Mouse (Mus musculus) fat pad, adult 2 months (tissue): ENCODE results near the gene Hrc.

Experiments used
- DNase-seq: peaks from one replicate; pipeline ENCODE4 v3.0.0-alpha.2; 2011; ENCODE audit warnings: low read depth, low spot score; ENCODE audit errors: extremely low read depth

The Hrc gene

GRCm38 (mm10) chr7:45335056-45335455 lies at the start of gene Hrc:
TSS of gene Hrc (plus strand) at chr7:45335290.
- DNase-seq, result no peak

GRCm38 (mm10) chr7:45286486-45286885 lies 48.6 kb upstream of the Hrc start:
- no peak for DNase-seq

- no peak for DNase-seq
Observed at GRCm38 (mm10) chr7:45296626-45297025, 38.5 kb upstream of the Hrc start.

GRCm38 (mm10) chr7:45297563-45297962 lies 37.5 kb upstream of the Hrc start:
- no peak for DNase-seq

- DNase-seq, result no peak
Observed at GRCm38 (mm10) chr7:45299752-45300151, 35.3 kb upstream of the Hrc start.

GRCm38 (mm10) chr7:45300270-45300669 lies 34.8 kb upstream of the Hrc start:
- DNase-seq, result no peak

- DNase-seq, result no peak
Observed at GRCm38 (mm10) chr7:45302626-45303025, 32.5 kb upstream of the Hrc start.

- no peak for DNase-seq
Observed at GRCm38 (mm10) chr7:45304869-45305268, 30.2 kb upstream of the Hrc start.

- DNase-seq, result no peak
Observed at GRCm38 (mm10) chr7:45305275-45305674, 29.8 kb upstream of the Hrc start.

- DNase-seq, result no peak
Observed at GRCm38 (mm10) chr7:45308551-45309240, 26.4 kb upstream of the Hrc start.

- no peak for DNase-seq
Observed at GRCm38 (mm10) chr7:45309455-45309854, 25.6 kb upstream of the Hrc start.

GRCm38 (mm10) chr7:45312023-45312422 lies 23.1 kb upstream of the Hrc start:
- DNase-seq, result no peak

- DNase-seq, result no peak
Observed at GRCm38 (mm10) chr7:45312686-45313453, 22.2 kb upstream of the Hrc start.

- no peak for DNase-seq
Observed at GRCm38 (mm10) chr7:45313495-45313894, 21.6 kb upstream of the Hrc start.

GRCm38 (mm10) chr7:45315182-45315701 lies 19.8 kb upstream of the Hrc start:
- DNase-seq, result no peak

- no peak for DNase-seq
Observed at GRCm38 (mm10) chr7:45316536-45316935, 18.6 kb upstream of the Hrc start.

GRCm38 (mm10) chr7:45322245-45322644 lies 12.8 kb upstream of the Hrc start:
- DNase-seq, result no peak

GRCm38 (mm10) chr7:45323069-45323468 lies 12.0 kb upstream of the Hrc start:
- no peak for DNase-seq

GRCm38 (mm10) chr7:45325800-45326199 lies 9.3 kb upstream of the Hrc start:
- no peak for DNase-seq

GRCm38 (mm10) chr7:45328841-45329475 lies 6.1 kb upstream of the Hrc start:
- DNase-seq, result no peak

- DNase-seq, result no peak
Observed at GRCm38 (mm10) chr7:45331502-45331901, 3.6 kb upstream of the Hrc start.
